Mouse (Mus musculus) retina, postnatal 7 days (tissue): ENCODE measurements around the gene Rab40c.

Source experiments
- DNase-seq: peaks from one replicate; pipeline ENCODE4 v3.0.0-alpha.2; 2012; ENCODE audit warnings: low read depth, low spot score

Gene Rab40c

DNA sequence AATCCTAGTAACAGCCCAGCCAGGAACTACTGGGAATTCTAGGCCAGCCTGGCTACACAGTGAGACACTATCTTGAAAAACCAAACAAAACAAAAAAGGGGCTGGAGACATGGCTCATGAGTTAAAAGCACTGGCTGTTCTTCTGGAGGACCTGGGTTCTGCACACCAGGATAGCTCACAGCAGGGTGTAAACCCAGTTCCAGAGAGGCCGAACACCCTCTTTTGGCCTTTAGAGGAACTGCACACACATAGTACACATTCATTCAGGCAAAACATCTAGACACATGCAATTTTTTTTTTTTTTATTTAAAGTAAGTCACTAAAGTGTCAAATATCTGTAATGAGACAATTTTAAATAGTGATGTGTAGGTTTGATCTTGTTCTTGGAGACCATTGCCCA lies 19.3 kb downstream of the Rab40c start:
- DNase-seq, result no peak

DNA sequence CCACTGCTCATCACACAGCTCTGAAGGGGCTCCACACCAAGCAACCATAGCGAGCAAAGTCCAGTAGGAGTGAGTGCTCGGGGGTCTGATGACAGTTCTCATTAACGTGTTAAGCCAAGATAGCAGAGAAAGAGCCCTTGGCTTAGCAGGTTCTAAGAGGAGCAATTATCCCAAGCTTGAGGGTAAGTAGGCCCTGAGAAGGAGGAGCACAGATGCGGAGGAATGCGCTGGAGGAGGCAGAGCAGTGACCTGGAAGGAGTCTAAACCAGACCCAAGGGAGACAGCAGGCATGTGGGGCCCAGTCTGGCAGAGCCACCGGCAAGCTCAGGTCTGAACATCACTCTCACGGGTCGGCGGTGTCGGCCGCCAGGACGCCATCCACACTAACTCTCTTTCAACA lies 23.6 kb downstream of the Rab40c start:
- DNase-seq, result no peak

DNA sequence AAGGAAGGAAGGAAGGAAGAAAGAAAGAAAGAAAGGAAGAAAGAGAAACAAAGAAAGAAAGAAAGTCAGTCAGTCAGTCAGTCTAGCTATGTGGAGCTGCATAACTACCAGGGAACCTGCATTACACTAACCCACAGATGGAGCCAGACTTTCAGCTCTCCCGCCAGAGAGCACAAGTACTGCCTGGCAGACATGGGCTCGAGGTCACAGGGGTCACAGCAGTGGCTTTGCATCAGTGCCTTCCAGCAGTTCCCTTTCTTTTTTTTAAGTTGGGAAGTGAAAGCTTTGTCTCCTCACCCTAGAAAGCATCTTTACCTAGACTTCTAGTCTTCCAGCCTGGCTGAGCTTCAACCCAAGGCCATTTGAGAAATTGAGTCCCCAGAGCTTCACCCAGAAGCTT lies 24.1 kb downstream of the Rab40c start:
- no peak for DNase-seq

DNA sequence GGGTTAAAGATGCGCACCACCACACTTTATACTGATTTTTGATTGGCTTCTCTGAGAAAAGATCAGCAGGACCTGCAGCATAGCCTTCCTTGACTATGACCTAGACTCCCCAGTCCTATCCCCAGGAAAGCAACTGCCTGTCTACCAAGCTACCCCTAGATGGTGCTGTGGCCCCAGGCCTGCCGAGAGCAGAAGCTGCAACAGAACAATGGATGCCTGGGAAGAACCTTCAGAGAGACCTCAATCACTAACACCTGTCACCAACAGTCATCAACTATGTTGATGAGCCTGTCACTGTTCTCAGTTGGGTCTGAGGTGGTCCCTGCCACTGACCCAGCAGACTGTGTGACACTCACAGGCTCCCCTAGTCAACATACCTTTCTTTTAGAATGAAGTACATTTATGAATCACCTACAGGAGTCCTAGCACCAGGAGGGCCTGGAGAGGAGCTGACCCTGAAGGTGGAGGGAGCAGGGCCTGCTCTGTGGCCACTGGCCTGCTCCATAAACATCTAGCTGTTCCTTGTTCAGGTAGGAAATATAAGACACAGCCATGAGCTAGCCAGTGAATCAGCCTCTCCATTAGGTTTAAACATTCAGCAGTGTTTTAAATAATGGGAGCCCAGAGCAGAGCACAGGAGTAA lies 25.4 kb downstream of the Rab40c start:
- DNase-seq, result peak; percentile 63

DNA sequence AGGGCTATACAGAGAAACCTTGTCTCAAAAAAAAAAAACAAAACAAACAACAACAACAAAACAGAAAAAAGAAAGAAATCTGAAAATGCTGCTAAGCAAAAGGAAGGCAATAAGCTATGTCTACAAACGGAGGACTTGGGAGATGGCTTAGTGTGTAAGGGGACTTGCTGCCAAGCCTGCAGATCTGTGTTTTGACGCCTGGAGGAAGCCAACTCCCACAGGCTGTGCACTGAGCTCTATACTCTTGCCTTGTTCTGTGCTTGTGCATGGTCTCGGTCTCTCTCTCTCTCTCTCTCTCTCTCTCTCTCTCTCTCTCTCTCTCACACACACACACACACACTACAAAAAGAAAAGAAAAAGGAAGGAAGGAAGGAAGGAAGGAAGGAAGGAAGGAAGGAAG lies 30.7 kb downstream of the Rab40c start:
- DNase-seq, result no peak

DNA sequence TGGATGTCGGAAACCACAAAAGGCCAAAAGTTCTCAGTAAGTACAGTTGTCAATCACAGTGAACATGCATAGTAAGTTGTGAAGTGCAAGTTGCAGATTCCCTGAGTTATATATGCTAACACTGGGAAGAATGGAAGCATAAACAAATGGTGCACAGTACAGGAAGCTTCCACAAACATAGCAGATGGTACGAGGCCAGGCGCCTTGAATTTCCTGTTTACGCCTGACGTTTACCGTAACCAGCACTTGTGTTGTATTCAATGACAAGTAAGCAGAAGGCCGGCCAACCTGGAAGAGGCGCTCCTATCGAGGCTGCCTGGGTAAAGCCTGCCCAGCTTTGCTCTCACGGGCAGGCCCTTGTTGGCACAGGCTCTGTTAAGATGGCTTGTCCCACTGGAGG lies 32.1 kb downstream of the Rab40c start:
- no peak for DNase-seq

DNA sequence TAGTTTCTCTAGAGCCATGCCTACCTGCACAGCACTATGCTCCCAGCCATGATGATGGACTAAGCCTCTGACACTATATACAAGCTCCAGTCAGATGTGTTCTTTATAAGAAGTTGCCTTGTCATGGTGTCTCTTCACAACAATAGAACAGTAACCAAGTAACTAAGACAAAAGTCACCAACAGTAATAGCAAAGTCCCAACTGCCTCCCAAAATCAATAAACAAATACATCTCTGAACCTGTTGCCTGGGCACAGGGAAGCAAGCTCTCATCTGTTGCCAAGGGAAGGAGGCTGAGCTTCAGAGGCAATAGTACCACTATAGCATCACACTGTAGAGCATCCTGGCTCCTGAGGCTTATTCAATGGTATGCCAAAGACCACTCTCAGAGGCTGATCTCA lies 32.7 kb downstream of the Rab40c start:
- no peak for DNase-seq

DNA sequence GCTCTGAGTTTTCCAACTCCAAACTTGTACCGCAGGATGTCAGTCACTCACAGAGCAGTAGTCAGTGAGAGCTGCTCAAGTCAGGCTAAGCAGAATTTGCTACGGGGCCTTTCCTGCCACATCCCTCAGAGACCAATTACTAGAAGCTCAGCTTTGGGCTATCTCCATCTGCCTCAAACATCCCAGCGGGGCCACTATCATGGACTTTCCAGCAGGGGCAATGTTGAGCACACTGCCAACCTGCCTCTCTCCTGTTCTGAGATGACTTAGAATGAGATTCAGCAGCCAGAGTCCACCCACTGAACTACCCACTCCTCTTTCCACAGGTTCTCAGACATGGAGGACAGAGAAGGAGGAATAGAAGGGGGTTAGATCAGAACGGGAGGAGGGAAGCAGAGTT lies 33.9 kb downstream of the Rab40c start:
- no peak for DNase-seq

DNA sequence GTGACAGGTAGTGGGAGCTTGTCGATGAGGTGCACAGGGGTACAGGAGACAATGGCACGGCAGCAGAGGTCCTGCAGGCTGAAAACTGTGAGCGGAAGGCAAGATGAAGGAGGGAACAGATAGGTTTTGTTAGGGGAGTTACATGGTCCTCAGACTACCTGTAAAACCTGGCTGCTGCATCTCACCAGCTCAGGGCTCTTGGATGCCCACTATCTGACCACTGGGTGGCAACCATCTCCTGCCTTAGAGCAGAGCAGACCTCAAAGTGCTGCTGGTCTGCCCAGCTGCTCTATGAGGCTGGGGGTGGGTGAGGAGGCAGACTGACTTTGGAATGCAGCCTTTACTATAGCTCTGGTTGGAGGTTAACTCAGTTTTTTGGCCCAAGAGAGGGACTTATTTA lies 35.7 kb downstream of the Rab40c start:
- no peak for DNase-seq

DNA sequence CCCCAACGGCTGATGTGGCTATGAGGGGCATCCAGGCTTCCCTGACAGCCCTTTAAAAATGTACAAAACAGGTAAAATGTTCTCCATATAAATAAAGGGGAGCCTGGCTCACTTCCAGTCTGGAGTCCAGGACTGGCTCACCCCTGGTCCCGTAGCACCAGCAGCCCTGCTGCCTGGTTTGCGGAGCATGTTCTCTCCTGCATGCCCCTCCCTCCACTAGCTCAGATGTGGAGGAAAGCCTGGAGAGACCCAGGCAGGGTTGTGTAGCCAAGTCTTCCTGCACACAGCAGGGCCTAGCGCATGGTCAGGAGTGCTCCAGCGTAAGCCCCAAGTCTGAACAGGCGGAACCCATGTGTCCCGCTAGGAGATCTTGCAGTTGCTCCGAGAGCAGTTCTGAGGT lies 36.3 kb downstream of the Rab40c start:
- DNase-seq, result no peak

DNA sequence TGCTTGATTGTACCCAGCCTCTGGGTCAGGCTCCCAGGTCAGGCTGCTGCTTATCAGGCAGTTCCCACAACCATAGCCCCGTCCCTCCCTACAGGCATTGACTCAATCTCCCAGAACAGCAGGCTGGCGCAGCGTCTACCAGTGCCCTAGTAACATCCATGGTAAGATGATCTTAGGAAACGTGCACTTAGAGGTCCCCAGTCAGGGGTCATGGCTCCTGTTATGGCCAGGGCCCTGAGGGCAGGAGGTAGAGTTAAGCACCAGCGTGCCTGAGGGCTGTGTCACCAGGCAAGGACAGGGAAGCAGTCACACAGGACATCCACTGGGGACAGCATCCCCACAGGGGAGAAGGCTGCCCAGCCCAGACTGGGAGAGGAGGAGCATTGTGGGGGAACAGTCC lies 37.2 kb downstream of the Rab40c start:
- DNase-seq, result no peak

DNA sequence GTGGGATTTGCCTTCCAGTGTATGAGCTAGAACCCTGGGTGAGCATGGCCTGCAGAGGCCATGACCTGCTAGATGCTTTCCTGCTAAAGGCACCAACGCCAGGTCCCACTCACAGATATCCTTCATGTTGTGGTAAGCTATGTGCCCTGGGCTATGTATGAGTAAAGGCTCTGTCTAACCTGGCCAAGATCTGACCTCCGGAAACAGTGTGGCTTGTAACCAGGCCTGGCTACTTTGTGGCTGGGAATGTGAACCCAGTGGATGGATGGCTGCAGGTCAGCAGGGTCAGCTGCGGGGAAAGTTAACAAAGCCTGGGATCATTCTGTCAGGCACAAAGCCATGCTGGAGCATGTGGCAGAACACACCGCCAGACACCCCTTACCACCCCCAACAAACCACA lies 37.8 kb downstream of the Rab40c start:
- DNase-seq, result no peak

DNA sequence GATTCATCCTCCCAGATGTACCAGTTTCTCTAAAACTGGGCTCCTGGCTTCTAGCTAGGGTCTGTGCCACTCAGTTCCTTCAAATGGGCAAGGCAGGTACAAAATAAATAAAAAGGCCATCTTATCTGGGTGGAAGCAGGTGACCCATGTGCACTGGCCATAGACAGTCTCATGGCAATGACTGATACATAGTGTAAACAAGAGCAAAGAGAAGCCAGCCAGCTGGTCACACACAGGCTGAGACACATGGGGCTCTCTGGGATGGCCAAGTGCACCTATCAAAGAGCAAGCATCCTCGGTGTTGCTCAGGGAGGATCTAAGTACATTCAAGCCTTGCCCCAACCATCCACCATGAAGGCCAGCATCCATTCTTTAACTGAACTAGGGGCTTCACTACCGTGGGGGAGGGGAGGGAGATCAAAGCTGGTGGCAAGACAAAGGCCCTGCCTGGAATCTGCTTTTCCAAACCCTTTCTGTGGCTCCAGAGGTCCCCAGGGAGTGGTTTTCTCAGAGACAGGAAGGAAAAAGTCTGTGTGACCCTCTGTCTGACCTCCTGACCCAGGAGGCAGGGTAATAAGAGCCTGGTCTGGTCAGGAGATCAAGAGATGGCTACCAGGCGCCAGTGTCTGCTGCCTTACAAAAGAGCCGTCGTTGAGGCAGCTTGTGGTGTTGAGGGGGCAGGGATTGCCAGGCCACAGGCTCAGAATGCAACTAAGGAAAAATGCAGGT lies 38.5 kb downstream of the Rab40c start:
- no peak for DNase-seq

DNA sequence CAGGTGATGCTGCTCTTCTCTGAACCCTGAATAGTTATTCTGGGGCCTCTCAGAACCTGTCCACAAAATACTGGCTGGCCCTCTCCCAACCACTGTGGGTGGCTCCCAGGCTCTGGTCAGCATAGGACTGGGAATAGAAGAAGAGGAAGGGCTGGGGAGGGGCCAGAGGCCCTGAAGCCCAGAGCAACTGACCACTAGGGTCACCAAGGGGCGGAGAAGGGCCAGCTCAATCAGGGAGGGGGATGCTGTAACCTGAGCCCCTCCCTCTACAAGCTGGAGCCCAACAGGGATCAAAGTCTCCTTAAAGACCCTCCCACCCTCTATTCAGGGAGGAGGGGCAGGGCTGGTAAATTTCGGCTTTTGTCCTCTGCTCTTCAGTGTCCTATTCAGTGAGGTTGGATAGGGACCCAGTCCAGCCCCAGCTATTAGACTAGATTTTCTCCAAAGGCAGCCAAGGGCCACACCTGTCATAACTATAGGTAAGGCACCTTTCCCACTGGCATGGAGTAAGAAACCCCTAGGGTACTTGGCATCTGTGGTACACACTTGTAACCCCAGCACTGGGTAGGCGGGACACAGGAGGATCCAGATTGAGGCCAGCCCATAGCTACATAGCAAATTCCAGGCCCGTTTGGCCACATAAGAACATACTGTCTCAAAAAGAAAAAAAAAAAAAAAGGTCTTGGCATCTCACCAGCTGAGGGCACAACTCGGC lies 39.2 kb downstream of the Rab40c start, which contains the start of gene Wfikkn1:
TSS of gene Wfikkn1 (minus strand) at position 663 of the 715 bp plus-strand sequence.
- no peak for DNase-seq

DNA sequence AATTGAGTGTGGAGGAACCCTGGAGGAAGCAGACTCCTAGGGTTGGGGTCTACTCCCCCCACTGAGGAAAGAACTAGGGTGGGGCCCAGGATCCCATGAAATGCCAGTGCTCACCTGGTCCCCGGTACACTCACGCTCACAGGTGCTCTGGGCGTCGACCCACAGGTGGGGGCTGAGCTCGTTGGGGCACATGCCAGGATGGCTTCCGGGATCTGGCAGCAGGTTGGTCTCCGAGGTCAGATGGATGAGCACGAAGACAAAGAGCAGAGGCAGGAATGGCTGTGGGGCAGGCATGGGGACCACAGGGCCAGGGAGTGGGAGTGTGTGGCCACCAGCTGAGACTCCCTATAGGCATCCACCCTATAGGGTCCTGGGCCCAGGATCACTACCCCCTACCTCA lies 39.8 kb downstream of the Rab40c start:
- DNase-seq, result no peak

DNA sequence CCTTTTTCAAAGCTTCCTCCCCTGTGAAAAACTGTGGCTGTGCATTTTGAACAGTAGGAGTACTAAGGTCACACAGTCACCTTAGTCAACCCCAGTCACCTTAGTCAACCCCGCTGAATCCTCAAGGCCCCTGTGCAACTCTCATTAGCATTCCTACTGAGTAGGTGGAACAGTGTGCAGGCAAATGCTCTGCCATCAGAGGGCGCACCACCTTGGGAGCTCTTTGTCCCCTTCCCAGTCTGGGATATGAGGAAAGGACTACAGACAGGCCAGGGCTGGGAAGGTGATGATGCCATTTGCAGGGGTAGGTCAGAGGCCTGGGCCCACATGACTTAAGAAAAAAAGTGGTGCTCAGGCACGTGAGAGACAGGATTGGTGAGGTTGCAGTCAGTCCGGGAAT lies 40.3 kb downstream of the Rab40c start:
- no peak for DNase-seq

DNA sequence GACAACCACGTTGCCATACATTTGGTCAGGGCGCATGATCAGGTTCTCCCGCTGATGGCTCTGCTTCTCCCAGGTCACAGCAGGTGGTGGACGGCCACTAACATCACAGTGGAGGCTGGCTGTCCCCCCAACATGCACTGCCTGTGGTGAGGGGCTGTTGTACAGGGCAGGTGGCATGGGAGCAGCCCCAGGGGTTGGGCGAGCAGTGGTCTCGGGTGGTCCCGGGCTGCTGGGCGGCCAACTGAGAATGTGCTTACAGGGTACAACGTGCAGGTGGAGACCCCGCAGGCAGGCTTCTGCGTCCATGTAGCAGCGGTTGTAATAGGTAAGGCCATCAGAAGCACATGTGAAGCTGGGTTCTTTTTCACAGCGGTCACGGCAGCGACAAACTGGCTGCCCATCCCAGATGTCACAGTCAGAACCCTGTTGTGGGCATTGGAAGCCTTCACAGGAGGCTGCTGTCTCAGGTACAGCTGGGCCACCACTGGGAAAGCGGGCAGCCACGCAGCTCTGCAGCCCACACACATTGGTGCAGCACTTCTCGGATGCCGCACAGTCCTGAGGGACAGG lies 40.8 kb downstream of the Rab40c start:
- DNase-seq, result no peak

DNA sequence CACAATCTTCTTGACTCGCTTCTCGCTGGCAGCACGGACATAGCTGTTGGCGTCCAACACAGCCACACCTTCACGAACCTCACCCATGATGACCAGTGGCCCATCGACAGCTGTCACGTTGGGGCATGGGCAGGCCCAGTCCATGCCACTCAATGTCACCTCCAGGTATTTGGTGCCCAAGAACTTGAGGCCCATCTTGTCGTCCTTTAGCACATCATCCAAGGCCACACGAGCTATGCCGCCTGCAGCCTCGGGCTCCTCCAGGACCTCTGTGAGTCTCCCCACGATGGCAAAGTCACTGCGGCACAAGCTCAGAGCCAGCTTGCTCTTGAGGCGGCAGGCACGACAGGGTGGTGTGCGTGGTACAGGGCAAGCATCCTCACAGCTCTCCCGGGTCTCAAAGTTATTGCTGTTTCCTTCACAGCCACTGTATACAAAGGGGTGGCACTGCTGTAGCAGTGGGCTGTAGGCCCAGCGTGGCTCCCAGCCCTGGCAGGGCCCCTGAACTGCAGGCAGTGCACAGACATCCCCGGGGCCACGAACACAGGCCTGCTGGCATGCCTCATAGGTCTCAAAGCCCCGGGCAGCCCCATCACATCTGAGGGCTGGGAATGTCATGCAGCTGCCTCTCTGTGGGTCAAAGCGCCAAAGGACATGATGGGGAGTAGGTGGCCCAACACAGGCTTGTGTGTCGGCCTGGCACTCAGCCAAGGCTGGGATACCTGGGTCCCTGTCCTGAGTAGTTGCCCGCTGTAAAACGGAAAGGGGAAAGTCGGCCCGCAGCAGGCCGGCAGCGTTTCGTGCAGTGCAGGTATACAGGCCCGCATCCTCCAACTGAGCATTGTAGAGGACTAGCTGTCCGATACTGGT lies 41.6 kb downstream of the Rab40c start:
- DNase-seq, result no peak

DNA sequence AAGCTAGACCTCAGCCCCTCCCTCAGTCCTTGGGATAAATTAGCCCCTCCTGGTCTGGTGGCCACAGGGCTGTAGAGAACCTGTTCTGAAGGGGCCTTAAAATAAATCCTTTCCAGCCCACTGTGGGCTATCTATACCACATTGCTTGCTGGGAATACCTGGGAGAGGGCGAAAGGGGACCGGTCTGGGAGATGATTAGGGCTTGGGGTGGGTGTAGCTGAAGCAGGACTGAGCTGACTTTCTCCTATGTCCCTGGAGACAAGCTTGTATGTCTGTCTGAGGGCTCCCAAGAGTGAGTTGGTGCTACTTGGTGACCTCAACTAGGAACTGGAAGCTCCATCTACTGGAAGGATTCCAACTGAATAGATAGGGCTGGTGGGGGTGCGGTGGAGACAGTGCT lies 42.5 kb downstream of the Rab40c start:
- DNase-seq, result no peak

DNA sequence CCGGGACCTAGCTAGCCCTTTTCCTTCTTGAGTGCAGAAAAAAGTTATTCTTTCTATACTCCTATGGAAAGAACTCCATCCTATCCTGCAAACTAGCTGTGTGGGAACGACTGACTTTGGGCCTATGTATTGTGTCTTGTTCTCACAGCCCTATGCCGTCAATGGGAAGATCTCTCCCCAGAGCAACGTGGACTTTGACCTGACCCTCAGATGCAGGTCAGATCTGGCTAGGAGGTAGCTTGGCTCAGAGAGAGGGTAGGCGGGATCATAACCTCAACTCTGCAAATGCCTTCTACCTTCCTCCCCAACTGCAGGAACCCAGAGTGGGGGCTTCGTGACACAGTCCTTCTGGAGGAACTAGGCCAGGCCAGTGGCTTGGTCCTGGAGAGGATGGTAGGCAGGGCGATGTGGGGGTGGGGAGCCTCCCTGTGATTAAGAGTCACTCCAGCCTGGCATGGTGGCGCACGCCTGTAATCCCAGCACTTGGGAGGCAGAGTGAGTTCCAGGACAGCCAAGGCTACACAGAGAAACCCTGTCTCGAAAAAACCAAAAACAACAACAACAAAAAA lies 43.1 kb downstream of the Rab40c start:
- no peak for DNase-seq
